Mouse (Mus musculus) liver, embryonic 12.5 days (tissue): ENCODE results near the gene Mgst2. TPM values are rescaled to one million over a fixed set of nuclear protein-coding genes. Genes with fewer than 3 reads are reported as not detected.

Experiments
- ATAC-seq: fragments of 200-750 bp; cut with Nextera tagmentation; 2 replicates; pipeline ENCODE4 v1.8.0; 2017; ENCODE audit warnings: moderate number of reproducible peaks, mild to moderate bottlenecking, moderate library complexity
- H3K27ac ChIP-seq: fragments of 300-500 bp; sonication (generic); 2 replicates; pipeline ENCODE4 v1.5.1; 2016; ENCODE audit warnings: mild to moderate bottlenecking
- H3K27me3 ChIP-seq: fragments of 300-500 bp; sonication (generic); replicated peaks from 2 replicates; pipeline ENCODE4 v1.6.1; 2016; ENCODE audit warnings: mild to moderate bottlenecking, moderate library complexity
- H3K36me3 ChIP-seq: fragments of 300-500 bp; sonication (generic); 2 replicates; pipeline ENCODE4 v1.6.1; 2016; ENCODE audit warnings: mild to moderate bottlenecking, moderate library complexity
- H3K4me1 ChIP-seq: fragments of 300-500 bp; sonication (generic); 2 replicates; pipeline ENCODE4 v1.6.1; 2016
- H3K4me2 ChIP-seq: fragments of 300-500 bp; sonication (generic); 2 replicates; pipeline ENCODE4 v1.6.1; 2016; ENCODE audit warnings: mild to moderate bottlenecking, moderate library complexity
- H3K4me3 ChIP-seq: fragments of 300-500 bp; sonication (generic); 2 replicates; pipeline ENCODE4 v1.5.1; 2016; ENCODE audit warnings: mild to moderate bottlenecking, moderate library complexity
- H3K9ac ChIP-seq: fragments of 300-500 bp; sonication (generic); 2 replicates; pipeline ENCODE4 v1.6.1; 2016; ENCODE audit warnings: mild to moderate bottlenecking, moderate library complexity
- H3K9me3 ChIP-seq: fragments of 300-500 bp; sonication (generic); replicated peaks from 2 replicates; pipeline ENCODE4 v1.6.1; 2016; ENCODE audit warnings: mild to moderate bottlenecking, moderate library complexity
- WGBS: fragments of 180-500 bp; shearing (Covaris S2); methylation state at CpG from one replicate; pipeline ENCODE4 v1.1.7; 2016; ENCODE audit not compliant: insufficient replicate concordance; 5-methylcytosine and 5-hydroxymethylcytosine counted together
- polyA plus RNA-seq: library from polyadenylated mRNA; unstranded; fragments of >200 nt; fragmentation: Nextera tagmentation; extraction: Ambion mirVana; gene quantifications from 2 replicates; pipeline ENCODE4 v1.2.1, GENCODE M21; 2016

Mgst2 gene
- polyA plus RNA-seq, 1 experiment from 2014 or later = 16.5 TPM

DNA sequence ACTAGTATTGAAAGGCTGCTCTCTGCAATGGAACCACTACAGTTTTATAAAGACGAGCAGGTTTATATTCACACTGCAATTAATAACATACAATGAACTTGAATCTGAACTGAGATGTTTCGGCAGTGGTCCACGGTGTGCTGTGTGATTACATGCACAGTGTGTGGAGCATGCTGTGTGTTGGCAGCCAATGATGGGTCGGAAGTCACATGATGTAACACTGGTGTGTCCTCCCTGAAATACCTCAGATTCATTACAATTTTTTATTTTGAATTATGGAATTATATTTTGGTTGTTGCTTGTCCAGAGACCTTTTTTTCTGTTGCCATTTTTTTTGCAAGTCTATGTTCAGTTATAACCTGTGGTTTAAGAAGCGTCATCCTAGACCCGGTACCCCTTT, 22.8 kb upstream of the Mgst2 start:
- Histone ChIP-seq H3K36me3 (no peaks in the 10 kb centered on the region), H3K27me3 (no peaks in the 10 kb centered on the region), H3K9ac (no peak overlapping the region), H3K27ac (no peak overlapping the region), H3K4me2 (no peak overlapping the region), H3K4me3 (no peak overlapping the region), H3K4me1 (no peaks in the 10 kb centered on the region), H3K9me3 (no peaks in the 10 kb centered on the region)
- WGBS = 82% methylated on average over 6 of the region's 6 CpGs
- ATAC-seq = no peak

- Histone ChIP-seq H3K27me3 (no peaks in the 10 kb centered on the region), H3K36me3 (no peaks in the 10 kb centered on the region), H3K4me2 (no peak overlapping the region), H3K9ac (no peak overlapping the region), H3K4me3 (no peak overlapping the region), H3K9me3 (no peaks in the 10 kb centered on the region), H3K27ac (no peak overlapping the region), H3K4me1 (no peaks in the 10 kb centered on the region)
- 63% methylated on average over 6 of the region's 6 CpGs for WGBS
- ATAC-seq = no peak; the same call in 1 of the 2 replicates
Measured at GRCm38 (mm10) chr3:51638260-51638659, 21.9 kb upstream of the Mgst2 start.

GRCm38 (mm10) chr3:51645484-51645883, 14.7 kb upstream of the Mgst2 start:
- H3K9ac ChIP-seq = no peak overlapping the region
- no peaks in the 10 kb centered on the region for H3K9me3 ChIP-seq
- H3K4me1 ChIP-seq = peaks cover 19% of the 10 kb centered on the region
- H3K4me2 ChIP-seq = no peak overlapping the region
- no peak overlapping the region for H3K4me3 ChIP-seq
- 67% methylated on average over 6 of the region's 6 CpGs for WGBS
- no peak for ATAC-seq
- H3K27ac ChIP-seq = no peak overlapping the region
- peaks cover 3% of the 10 kb centered on the region; the same call in 1 of the 2 replicates for H3K27me3 ChIP-seq
- no peaks in the 10 kb centered on the region for H3K36me3 ChIP-seq

GRCm38 (mm10) chr3:51646301-51646700, 13.9 kb upstream of the Mgst2 start:
- no peak overlapping the region for H3K9ac ChIP-seq
- peaks cover 9% of the 10 kb centered on the region; the same call in 1 of the 2 replicates for H3K27me3 ChIP-seq
- WGBS = 51% methylated on average over 10 of the region's 10 CpGs
- H3K4me2 ChIP-seq = no peak overlapping the region
- no peak overlapping the region for H3K27ac ChIP-seq
- peaks cover 19% of the 10 kb centered on the region for H3K4me1 ChIP-seq
- no peaks in the 10 kb centered on the region for H3K36me3 ChIP-seq
- no peaks in the 10 kb centered on the region for H3K9me3 ChIP-seq
- no peak for ATAC-seq
- H3K4me3 ChIP-seq = no peak overlapping the region

GRCm38 (mm10) chr3:51647356-51647755, 12.8 kb upstream of the Mgst2 start:
- 71% methylated on average over 4 of the region's 4 CpGs for WGBS

DNA sequence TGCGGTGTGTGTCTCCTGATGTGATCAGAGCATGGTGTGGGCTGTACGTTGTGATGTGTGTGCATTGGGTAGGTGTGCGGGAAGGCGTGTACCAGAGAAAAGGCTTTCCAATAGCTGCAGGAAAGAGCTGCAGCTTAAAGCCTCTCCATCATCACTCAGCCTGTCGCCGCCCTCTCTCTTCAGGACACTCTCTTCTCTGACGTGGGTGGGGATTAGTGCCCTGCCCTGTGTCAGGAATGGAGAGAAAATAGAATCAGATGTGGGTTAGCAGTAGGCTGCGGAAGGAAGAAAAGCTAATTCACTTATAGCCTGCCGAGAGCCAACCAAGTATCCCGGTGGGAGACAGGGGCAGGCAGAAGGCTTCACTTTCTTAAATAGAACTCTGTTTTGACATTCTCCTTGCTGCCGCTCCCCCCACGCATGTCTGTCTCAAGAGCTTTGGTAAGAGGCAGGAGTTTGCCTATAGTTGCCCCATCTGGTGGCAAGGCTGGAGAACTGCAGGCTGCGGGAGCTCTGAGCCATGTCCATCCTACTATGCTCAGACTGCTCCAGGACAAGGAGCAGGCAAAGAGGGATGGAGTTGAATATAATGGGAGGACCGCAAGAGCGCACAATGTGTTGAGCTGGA, 12.0 kb upstream of the Mgst2 start:
- Histone ChIP-seq H3K4me1 (peaks cover 33% of the 10 kb centered on the region), H3K9me3 (no peaks in the 10 kb centered on the region), H3K27me3 (peaks cover 12% of the 10 kb centered on the region; the same call in 1 of the 2 replicates), H3K4me3 (no peak overlapping the region), H3K27ac (no peak overlapping the region), H3K9ac (no peak overlapping the region), H3K4me2 (peak overlapping the region; percentile 21), H3K36me3 (no peaks in the 10 kb centered on the region)
- 37% methylated on average over 15 of the region's 15 CpGs for WGBS
- ATAC-seq = no peak

More at GRCm38 (mm10) chr3:51647356-51647755, 12.8 kb upstream of the Mgst2 start:
- H3K9me3 ChIP-seq = no peaks in the 10 kb centered on the region
- no peak for ATAC-seq
- no peak overlapping the region for H3K9ac ChIP-seq
- peaks cover 12% of the 10 kb centered on the region; the same call in 1 of the 2 replicates for H3K27me3 ChIP-seq
- H3K4me1 ChIP-seq = peaks cover 25% of the 10 kb centered on the region
- H3K4me3 ChIP-seq = no peak overlapping the region
- no peak overlapping the region for H3K27ac ChIP-seq
- H3K36me3 ChIP-seq = no peaks in the 10 kb centered on the region
- H3K4me2 ChIP-seq = no peak overlapping the region

DNA sequence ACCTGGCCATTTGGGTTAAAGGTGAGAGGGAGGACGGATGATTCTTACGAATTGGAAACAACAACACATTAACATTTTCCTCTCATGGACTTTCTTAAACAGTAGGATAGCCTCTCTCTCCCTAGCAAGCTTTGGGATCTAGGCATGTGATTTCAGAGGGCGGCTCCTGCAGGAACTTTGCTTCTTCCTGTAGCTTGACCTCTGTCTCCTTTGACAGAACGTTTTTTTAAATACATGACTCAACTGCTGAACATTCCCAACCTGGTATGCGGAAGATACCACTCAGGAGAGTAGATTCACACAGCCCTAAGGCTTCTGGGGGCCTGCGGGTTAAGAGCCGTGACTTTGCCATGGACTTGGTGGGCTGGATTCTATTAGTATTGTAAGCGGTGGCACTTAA, 10.7 kb upstream of the Mgst2 start:
- WGBS = 61% methylated on average over 8 of the region's 8 CpGs
- Histone ChIP-seq H3K9ac (no peak overlapping the region), H3K4me3 (no peak overlapping the region), H3K27ac (no peak overlapping the region), H3K9me3 (no peaks in the 10 kb centered on the region), H3K4me1 (peaks cover 45% of the 10 kb centered on the region), H3K27me3 (peaks cover 12% of the 10 kb centered on the region; the same call in 1 of the 2 replicates), H3K4me2 (no peak overlapping the region), H3K36me3 (no peaks in the 10 kb centered on the region)
- no peak for ATAC-seq

DNA sequence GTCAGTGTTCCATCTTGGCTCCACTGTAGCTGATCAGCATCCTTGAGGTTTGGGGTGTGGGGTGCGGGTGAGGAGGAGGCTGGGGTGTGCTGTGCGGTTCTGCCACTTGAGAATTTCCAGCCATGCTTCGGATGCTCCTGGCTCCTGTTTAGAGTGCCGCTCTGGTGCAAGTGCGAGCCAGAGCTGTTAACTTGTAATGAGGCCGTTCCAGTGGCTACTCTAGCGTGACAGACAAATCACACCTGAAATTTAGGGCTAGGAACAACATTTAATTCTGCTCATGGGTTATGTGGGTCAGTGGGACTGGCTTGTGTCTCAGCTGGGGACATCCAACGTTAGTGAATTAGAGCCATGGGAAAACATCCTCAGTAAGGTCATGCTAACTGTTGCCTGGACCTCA, 10.2 kb upstream of the Mgst2 start:
- no peak overlapping the region for H3K4me2 ChIP-seq
- H3K27me3 ChIP-seq = peaks cover 12% of the 10 kb centered on the region; the same call in 1 of the 2 replicates
- peaks cover 48% of the 10 kb centered on the region for H3K4me1 ChIP-seq
- no peak overlapping the region for H3K9ac ChIP-seq
- no peak overlapping the region for H3K27ac ChIP-seq
- no peaks in the 10 kb centered on the region for H3K9me3 ChIP-seq
- H3K36me3 ChIP-seq = no peaks in the 10 kb centered on the region
- 74% methylated on average over 8 of the region's 8 CpGs for WGBS
- no peak overlapping the region for H3K4me3 ChIP-seq
- no peak for ATAC-seq

DNA sequence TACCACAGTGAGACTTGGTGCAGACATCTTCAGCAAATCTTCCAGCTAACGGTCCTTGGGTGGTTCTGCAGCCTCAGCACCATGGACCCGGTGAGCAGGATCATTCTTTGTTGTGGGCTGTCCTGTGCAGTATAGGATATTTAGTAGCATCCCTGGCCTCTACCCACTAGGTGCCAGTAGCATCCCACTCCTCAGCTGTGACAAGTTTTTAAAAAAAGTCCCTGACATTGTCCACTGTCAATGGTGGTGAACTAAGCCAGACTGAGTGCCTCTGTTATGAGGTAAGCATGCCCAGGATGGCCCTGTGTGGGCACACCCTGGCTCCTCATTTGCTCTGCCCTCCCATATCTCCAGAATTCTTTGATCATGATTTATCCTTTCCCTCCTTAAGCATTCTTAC, 9.0 kb upstream of the Mgst2 start:
- no peaks in the 10 kb centered on the region for H3K9me3 ChIP-seq
- H3K36me3 ChIP-seq = no peaks in the 10 kb centered on the region
- peaks cover 12% of the 10 kb centered on the region; the same call in 1 of the 2 replicates for H3K27me3 ChIP-seq
- no peak for ATAC-seq
- peaks cover 51% of the 10 kb centered on the region for H3K4me1 ChIP-seq
- 64% methylated on average over 2 of the region's 2 CpGs for WGBS
- H3K4me2 ChIP-seq = no peak overlapping the region
- no peak overlapping the region for H3K27ac ChIP-seq
- H3K9ac ChIP-seq = no peak overlapping the region
- no peak overlapping the region for H3K4me3 ChIP-seq

DNA sequence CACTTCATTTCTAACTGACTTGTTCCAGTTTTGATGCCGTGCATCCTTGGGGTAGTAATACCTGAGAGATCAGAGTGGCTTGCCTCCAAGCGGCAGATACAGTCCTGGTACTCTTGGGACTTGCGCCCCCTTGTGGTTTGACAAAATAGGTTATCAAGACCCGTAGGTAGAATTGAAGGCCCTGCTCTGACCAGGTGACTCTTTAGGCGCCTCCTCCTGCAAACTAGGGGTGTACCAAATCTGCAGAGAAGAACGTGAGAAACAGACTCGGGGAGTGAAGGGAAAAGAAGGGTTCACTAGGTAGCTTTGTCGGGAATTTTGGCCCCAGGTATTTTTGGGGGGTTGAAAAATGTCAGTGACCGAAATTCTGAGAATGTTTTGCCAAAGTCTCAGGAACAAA, 7.9 kb upstream of the Mgst2 start:
- H3K9me3 ChIP-seq = no peaks in the 10 kb centered on the region
- peak overlapping the region; percentile 42 for H3K4me3 ChIP-seq
- peak overlapping the region; percentile 80 for H3K27ac ChIP-seq
- H3K36me3 ChIP-seq = no peaks in the 10 kb centered on the region
- peaks cover 12% of the 10 kb centered on the region; the same call in 1 of the 2 replicates for H3K27me3 ChIP-seq
- ATAC-seq = peak; percentile 79
- 2% methylated on average over 9 of the region's 9 CpGs for WGBS
- H3K9ac ChIP-seq = peak overlapping the region; percentile 64
- peak overlapping the region; percentile 76 for H3K4me2 ChIP-seq
- peaks cover 40% of the 10 kb centered on the region for H3K4me1 ChIP-seq

DNA sequence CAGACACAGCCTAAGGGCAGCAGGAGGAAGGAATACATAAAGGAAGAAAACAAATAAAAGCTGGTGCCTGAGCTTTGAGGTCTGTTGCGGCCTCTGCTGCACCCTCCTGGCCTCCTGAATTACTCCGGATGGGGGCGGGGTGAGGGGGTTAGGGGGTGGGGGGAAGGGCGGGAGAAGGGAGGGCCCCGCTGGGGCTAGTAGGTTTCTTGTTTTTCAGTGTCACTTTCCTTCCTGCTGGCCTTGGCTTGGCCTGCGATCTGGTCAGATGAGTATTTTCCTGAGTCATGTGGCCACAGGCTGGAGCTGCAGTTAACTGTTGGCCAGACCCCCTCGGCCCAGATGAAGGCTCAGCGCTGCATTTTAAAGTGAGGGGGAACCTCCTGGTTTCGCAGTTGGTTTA, 7.5 kb upstream of the Mgst2 start:
- Histone ChIP-seq H3K27ac (peak overlapping the region; percentile 80), H3K27me3 (peaks cover 12% of the 10 kb centered on the region; the same call in 1 of the 2 replicates), H3K36me3 (no peaks in the 10 kb centered on the region), H3K4me1 (peaks cover 39% of the 10 kb centered on the region), H3K9me3 (no peaks in the 10 kb centered on the region), H3K4me3 (peak overlapping the region; percentile 42), H3K9ac (peak overlapping the region; percentile 64), H3K4me2 (peak overlapping the region; percentile 76)
- WGBS = 2% methylated on average over 9 of the region's 9 CpGs
- peak; percentile 76 for ATAC-seq

GRCm38 (mm10) chr3:51654303-51655055, 5.7 kb upstream of the Mgst2 start:
- H3K36me3 ChIP-seq = no peaks in the 10 kb centered on the region
- H3K9ac ChIP-seq = no peak overlapping the region
- H3K4me3 ChIP-seq = no peak overlapping the region
- peaks cover 12% of the 10 kb centered on the region; the same call in 1 of the 2 replicates for H3K27me3 ChIP-seq
- no peaks in the 10 kb centered on the region for H3K9me3 ChIP-seq
- 0 out of 2 replicates have a peak overlapping the region, but pooled peaks have one; percentile 80 for H3K27ac ChIP-seq
- H3K4me1 ChIP-seq = peaks cover 34% of the 10 kb centered on the region
- no peak overlapping the region for H3K4me2 ChIP-seq
- 43% methylated on average over 6 of the region's 6 CpGs for WGBS
- ATAC-seq = no peak
